Mouse (Mus musculus): ENCODE measurements at regions not wholly inside any gene's neighbourhood (a gene's known extent, or its start where the extent isn't known, plus 50 kb on each side); places are given as distances from the start of the nearest gene placed in this dataset.

DNA sequence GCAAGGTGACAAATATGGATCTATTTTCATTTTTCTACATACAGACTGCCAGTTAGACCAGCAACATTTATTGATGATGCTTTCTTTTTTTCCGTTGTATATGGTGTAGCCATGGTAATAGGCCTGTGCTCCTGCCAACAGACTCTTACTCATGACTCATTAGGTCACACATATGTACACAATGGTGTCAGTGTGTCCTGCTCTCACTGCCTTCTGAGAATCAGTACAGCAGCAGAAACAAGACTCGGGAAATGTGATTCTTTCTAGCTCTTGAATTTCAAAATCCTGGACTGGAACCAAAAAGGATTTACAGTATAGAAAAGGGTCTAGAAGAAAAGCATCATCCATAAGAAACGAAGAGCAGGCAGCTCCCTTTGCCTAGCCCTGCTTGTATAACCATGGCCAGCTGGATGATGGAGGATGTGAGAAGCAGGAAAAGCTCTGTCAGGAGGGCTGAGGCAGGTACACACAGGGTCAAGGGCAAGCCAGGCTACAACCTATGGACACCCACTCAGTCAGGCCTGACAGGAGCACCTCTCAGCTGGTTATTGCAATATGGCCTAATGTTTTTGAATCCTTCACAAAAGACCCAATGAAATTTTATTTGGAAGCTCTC is 132.2 kb downstream of the Tmem17 start:
- no peak for DNase-seq (ENCODE audit: low spot score)

DNA sequence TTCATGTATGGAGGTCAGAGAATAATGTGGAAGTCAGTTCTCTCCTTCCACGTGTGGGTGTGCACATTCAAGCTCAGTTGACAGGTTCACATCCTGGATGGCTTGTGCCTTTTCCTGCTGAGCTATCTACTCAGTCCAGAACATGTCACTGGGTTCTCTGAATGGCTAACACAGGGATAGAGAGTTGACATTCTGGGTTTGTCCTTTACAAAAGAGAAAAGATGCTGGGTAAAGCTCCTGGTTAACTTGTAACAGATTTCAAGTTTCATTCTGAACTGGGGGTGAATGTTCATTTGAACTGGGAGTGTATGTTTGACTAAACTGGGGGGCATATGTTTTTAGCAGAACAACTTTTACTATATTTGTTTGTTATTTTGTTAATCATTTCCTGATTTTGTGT is 133.0 kb downstream of the Tmem17 start:
- DNase-seq (ENCODE audit: low spot score), result no peak

DNA sequence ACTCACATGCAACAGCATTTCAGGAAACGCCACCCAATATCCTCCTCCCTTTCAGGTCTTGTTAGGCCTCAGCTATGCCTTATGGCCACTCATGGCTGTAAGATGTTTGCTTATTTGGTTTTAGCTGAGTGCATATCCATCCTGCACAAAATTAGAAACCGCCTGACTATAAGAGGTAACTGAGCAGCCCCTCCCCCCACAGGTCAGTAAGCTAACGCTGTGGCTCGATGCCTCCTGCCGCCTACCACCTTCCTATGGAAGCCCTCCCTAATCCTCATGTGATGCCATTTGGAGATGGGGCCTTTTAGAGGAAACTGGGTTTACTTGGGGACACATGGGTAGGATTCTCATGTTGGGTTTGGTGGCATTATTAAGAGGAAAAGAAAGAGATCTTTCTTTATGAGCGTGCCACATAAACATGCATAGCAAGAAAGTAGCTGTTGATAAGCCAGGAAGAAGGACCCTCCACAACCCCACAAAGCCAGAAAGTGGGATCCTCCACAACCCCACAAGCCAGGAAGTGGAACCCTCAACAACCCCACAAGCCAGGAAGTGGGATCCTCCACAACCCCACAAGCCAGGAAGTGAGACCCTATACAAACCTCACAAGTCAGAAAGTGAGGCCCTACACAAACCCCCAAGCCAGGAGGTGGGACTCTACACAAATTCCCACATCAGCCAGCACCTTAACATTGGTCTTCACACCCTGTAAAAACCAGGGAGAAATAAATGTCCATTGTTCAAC is 134.5 kb downstream of the Tmem17 start:
- DNase-seq (ENCODE audit: low spot score), result no peak

DNA sequence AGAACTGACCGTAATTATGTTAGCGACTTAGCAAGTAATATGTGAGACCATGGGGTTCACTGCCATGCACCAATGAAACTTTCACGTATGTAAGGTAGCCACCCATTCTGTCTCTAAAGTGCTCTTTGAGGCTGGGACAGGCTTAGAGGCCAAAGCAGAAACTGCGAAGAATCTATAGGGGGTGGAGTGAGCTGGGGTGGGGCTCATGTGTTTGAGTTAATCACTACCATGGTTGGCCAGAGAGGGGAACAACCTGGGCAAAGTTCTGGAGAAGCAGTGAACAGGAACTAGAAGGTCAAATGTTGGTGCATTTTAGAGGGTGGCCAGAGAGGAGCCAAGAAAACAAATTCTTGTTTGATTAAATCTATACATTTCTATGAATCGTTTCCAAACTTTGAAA is 136.4 kb downstream of the Tmem17 start:
- peak; percentile 37 for DNase-seq (ENCODE audit: low spot score)

DNA sequence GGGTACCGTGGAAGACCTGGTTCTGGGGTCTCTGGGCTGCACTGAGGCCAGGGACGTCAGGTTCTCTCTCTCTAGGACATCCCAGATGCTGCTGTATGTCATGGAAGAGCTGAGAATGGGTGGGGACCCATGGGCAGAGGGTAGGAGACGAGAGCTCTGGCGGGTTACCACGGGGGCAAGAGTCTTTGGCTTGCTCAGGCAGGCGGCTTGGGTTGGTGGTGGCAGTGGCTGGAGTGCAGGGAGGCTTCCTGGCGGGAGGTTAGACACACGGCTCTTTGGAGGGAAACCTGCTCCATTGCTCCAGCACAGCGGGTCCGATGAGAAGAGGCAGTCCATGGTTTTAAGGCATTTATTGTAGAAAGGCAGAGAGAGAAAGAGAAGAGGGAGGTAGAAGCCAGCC is 138.9 kb downstream of the Tmem17 start:
- no peak for DNase-seq (ENCODE audit: low spot score)

DNA sequence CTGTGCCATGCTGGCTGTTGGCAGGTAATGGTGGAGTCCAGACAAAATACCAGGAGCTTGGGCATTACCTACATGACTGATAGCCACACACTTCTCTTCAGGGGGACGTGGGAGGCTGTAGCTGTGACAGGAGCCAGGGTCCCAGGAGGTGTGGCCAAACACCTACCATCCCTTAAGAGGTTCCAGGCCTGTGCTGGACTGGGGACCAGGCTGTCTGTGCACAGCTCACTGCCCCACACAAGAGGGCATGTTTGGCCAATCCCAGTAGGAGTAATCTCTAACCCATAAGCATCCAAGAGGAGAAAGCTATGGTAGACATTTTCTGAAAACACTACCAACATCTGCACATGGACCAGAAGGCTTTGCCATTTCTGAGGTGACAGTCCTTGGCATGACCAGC is 139.4 kb downstream of the Tmem17 start:
- no peak for DNase-seq (ENCODE audit: low spot score)

DNA sequence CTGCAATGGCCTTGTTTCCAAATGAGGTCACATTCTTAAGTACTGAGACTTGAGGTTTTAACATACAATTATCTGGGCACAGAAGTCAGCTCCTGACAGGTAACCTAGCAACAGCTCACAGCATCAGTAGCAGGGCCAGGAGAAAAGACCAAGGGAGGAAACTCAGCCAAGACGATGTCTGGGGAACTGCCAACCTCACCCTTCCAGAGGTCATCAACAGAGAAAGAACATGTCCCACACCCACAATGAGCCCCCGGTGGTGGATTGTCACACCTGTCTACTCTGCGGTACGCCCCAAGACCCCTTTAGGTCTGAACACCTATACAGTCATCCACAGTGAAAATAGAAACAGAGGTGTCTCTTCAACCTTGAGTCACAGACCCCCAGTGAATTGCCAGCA is 140.0 kb downstream of the Tmem17 start:
- no peak for DNase-seq (ENCODE audit: low spot score)

DNA sequence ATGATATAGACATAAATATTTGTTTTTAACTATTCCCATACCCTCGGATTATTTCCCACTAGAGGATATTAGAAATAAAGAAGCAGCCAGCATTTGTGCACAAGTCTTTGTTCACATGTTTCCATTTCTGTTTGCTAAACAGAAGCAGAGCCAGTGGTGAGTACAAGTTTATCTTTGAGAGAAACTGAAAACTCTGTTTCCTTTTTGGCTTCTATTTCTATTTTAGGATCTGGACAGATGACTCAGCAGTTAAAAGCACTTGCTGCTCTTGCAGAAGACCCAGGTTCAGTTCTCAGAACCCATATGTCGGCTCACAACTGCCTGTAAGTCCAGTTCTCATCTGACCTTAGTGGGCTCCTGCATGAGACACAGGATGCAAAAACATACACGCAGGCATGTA is 141.0 kb downstream of the Tmem17 start:
- no peak for DNase-seq (ENCODE audit: low spot score)

DNA sequence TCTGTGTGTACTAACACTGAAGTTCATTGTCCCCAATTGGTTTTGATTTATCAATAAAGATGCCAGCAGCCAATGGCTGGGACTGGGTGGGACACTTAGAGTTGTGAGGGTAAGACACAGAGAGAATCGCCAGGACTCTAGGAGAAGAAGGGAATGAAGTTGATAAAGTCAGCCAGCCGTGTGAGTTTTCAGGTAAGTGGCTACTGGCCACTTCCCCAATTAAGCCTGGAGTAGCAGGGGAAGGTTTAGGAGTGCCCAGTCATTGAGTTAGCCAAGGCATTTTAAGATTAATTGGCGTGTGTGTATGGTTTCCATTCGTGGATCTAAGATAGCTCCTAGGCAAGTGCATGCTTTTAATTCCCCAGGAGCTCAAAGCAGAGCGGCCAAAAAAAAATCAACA is 141.5 kb downstream of the Tmem17 start:
- DNase-seq (ENCODE audit: low spot score), result no peak

DNA sequence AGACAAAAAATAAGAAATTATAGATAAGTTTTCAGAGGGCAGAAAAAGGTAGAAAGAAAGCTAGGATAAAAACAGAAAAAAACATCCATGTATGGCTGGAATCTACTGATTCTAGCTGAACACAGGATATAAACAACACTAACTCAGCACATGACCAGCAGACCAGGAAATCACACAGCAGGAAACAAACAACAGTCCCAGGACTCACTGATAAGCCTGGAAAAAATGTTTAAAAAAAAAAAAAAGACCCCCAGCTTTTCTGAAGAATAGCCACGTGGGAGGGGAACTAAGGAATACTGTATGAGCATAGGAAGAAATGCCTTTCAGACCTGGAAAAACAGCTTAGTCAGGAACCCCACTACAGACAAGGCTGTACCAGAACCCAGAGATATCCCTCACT is 145.7 kb downstream of the Tmem17 start:
- no peak for DNase-seq (ENCODE audit: low spot score)

DNA sequence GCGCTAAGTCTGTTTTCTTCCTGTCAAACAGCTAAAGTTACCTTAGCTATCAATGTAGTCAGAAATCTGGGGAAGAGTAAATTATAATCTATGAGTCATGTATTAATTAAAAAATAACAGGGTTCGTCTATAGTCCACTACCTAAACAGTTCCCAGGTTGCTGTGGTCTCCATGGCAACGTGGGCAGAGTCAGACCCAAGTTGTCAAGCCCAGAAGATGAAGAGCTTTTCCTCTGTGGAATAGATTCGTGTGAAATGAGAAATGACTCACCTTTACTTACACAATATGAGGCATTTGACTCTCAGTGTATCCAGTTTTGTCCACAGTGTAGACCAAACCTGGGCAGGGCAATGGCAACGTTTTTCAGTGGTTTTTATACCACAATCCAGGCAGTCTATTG is 149.2 kb downstream of the Tmem17 start:
- DNase-seq (ENCODE audit: low spot score), result no peak

DNA sequence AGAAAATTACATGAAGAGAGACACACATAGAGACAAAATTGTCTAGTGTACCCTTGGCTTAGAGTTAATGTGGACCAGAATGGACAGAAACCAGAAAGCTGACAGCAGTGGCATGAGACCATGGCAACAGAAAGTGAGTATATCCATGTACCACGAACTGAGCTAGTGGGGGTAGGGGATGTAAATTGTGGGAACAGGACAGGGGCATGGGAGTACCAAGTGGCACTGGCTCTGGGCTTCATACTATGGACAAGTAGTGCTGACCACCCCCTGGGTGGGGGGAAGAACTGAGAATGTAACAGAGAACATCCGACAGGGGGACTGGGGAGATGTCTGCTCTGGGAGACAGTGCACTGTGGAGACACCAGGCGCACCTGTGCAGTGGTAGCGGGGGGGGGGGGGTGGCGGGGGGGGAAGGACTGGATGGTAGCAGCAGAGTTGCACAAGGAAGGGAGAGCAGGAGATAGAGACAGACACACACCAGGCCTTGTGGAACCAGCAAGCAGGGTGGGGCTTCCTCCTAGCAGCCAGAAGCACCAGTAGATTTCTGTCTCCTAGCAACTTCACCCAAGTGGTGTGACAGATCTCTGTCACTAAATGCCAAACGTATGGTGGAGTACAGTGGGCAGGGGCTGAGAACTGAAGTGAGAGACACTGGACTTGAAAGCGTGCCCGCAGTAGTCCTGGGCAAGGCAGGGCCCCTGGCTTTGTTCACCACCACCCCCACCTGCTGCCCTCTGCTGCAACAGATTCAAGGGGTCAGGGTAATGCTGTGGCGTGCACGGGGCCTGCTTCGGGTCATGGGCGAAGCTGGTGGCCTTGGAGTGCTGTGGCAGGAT is 150.0 kb downstream of the Tmem17 start:
- no peak for DNase-seq (ENCODE audit: low spot score)

DNA sequence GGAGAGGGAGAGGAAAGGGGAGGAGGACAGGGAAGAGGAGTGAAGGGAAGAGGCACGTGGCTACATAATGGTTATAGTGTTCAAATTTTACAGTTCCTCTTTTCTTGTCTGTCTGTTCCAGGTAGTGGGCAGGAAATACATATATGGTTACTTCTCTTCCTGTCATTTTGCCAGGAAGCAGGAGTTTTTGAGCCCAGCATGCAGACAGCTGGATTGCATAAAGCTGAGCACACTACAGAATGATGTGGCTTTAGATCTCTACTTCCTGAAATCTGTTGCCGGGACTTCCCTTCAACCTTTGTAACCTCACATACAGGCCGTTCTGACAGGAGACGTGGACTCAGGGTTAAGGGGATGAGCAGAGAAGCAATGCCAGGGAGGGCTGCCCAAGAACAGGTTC is 154.1 kb downstream of the Tmem17 start:
- no peak for DNase-seq (ENCODE audit: low spot score)

DNA sequence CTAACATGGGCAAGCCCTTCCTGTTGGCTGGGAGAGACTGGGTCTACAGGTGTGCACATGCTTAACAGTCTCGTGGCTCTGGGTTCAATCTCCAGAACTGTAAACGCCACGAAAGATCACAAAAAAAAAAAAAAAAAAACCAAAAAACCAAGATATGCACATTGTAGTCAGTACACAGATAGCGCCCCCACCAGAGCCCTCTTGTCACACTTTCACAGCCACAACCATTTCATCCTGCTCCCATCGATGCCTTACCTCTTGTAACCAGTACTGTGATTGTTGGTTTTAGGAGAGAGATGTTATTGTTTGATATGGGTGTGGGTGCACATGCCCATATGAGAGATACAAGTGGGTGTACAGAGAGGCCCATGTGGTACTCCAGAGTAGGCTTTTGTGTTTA is 154.5 kb downstream of the Tmem17 start:
- no peak for DNase-seq (ENCODE audit: low spot score)

DNA sequence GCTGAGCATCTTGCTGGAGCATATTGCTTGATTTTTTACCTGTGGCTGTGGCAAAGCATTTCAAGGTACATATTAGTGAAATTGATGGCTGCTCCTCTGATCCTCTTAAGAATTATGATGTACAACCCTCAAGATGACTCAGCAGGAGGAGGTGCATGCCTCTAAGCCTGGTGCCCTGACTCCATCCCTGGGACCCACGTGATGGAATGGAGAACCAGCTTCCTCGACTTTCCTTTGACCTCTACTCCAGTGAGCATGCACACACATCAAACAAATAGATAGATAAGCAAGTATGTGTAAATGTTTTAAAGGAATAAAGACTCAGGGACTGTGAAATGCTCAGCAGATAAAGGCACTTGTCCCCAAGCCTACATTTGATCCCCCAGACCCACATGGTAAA is 156.3 kb downstream of the Tmem17 start:
- no peak for DNase-seq (ENCODE audit: low spot score)

DNA sequence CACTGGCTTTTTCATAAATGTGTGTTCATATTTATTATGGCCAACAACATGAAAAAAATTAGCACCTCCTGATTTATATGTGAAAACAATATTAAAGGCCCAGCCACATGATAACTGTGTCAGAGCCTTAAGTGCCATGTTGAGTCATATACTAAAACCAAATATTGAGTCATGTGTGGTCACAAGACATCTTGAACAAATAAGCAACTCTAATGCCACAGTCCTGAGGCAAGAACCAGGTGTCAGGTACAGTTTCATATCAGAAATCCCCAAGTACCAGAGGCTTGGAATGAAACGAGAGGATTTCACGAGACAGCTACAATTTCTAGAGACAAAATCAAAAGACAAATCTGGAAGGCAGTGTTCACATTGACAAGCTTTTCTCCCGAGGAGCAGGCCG is 157.4 kb downstream of the Tmem17 start:
- DNase-seq (ENCODE audit: low spot score), result no peak

DNA sequence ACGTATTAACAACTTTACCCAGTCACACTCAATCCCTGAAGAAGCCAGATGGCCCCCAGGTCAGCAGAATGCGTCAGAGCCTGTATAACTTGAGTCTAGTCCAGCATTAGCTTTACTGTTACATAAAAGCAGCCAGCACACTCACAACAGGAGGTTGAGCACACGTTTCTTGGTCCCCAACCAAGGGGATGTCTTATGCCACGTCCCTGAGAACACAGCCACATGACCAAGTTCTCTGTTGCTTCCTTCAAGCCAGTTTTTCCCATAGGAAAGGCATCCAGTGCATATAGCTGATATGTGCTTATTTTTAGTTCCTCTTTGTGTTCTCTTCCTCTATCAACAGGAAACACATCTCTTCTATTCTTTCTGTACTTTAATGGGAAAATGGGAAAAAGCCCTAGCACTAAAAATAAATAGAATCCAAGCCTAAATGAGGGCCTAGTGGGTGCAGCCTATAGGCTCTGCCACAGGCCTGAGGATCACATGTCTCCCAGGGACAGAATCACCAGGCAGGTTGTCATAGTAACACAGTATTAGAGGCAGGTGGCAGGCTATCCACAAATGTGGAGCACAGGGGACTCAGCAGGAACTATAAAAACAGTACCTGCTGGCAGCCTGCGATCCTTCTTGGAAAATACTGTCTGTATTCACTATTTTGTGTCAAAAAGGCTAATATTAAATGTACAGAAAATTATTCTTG is 160.1 kb downstream of the Tmem17 start:
- DNase-seq (ENCODE audit: low spot score), result no peak

DNA sequence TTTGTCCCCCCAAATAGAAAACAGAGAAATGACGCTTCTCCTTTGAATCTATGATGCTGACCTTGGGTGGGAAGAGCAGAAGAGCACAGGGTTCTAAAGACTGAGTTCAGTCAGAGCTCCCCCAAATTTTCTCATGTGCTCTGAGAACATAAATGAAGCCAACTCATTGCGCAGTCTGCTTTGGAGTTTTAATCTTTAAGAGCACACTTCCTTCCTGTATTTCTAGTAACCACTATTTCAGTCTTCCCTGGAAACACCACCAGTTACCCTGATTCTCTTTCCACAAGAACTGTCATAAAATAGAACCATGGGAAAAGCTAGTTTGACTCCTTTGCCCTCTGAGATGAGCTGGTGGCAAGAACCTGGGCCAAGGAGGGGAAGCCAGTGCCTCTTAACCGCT is 163.2 kb downstream of the Tmem17 start:
- no peak for DNase-seq (ENCODE audit: low spot score)

DNA sequence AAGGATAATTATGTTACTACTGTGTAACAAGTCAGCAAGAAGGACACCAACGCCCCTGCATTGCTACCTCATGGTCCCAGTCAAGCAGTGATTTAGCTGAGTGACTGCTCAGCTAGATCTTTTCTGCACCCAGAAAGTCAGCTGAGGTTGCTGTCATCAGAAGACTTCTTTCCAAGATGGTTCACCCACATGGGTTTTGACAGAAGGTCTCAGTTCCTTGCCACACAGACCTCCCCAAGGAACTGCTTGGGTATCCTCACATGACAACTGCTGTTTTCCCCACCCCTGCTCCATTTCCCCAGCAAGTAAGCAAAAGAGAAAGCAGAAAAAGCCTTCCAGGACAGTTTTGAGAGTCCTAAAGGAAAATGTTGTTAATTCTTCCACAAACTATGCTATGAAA is 163.9 kb downstream of the Tmem17 start:
- no peak for DNase-seq (ENCODE audit: low spot score)

DNA sequence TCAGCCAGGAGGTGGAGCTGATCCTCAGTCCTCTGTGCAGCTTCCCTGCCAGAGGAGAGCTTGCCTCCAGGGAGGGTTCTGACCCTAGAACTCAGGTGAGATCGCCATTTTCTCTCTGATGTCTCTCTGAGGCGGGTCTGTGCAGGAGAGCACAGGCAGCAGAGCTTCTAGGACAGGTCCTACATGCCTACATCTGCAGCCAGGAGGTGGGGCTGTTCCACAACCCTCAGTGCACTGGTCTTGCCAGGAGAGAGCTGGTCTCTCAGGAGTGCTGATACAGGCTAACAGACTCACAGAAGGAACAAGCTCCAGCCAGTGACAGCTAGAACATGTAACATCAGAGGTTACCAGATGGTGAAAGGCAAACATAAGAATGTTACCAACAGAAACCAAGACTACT is 165.4 kb downstream of the Tmem17 start:
- DNase-seq (ENCODE audit: low spot score), result no peak

DNA sequence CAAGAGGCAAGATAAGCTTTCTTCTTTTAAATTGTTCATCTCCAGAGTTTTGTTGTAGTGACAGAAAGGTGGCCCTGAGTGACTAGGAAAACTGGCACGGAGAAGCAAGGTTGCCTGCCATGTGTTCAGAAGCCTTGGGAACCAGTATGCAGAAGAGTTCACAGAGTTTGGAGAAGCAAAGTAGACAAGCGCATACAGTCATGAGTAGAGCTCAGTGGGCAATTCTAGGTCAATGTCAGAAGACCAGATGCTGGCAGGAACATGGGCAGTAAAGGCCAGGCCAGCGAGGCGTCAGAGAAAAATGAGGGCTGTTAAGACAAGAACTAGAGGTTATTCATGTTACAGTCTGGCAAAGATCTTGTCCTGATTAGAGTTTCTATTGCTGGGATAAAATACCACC is 172.7 kb downstream of the Tmem17 start:
- DNase-seq (ENCODE audit: low spot score), result no peak

DNA sequence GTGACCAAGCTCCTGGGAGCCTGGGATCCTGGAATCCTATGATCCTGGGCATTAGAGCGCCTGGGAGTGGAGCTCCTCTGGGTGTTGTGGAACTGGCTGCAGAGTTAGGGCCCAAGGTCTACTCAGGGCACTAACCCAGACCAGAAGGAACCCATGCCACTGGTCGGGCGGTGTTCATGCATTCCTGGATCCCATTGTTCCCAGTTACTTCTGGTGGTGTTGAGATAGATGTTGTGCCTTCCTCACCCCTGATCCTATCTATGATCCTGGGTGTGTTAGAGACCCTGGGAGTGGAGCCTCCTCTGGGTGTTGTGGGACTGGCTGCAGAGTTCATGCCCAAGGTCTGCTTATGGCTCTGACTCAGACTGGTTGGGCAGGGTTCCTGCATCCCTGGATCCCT is 169.9 kb downstream of the B3gnt2 start:
- DNase-seq (ENCODE audit: low spot score), result no peak

Data from yolk sac, embryonic 10.5 days (tissue).